Mouse (Mus musculus): ENCODE data around the gene Bap1.
A peak's percentile ranks its signal among the peaks of the same experiment; 100 is the strongest.

DNA sequence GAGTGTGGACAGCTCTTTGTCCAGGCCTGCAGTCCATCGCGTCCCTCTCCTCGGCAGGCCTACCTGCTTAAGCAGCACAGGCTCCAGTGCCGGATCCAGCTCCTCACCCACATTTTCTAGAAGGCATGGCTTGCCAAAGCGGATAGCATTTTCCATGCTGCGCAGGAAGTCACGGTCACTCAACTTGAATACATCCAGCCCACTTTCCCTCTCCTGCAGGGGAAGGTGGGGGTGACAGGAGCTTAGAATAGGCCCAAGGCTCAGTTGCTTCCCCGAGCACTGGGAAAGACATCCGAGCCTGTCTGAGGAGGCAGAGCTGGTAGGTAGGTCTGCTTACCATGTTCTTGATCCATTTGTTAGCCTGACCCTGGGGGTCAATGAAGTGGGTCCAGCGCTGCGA is 16.4 kb downstream of the Bap1 start:
- TF ChIP-seq CTCF (IDR thresholded peaks at IDR 0.05; ENCODE audit: extremely low read depth, insufficient read depth, low read length): no peak
- peak; percentile 33; the same call in 1 of the 2 replicates for TF ChIP-seq POLR2A (IDR thresholded peaks at IDR 0.05; ENCODE audit: extremely low read depth, insufficient read depth, low read length)

Data from cortical plate, adult 2 months (tissue).